Mouse (Mus musculus): ENCODE data around the gene Rhoh. TPM values are rescaled to one million over a fixed set of nuclear protein-coding genes. Genes with fewer than 3 reads are reported as not detected.

The Rhoh gene
- total RNA-seq, 2 experiments from 2014 or later: 0.81 to 1.1 TPM

DNA sequence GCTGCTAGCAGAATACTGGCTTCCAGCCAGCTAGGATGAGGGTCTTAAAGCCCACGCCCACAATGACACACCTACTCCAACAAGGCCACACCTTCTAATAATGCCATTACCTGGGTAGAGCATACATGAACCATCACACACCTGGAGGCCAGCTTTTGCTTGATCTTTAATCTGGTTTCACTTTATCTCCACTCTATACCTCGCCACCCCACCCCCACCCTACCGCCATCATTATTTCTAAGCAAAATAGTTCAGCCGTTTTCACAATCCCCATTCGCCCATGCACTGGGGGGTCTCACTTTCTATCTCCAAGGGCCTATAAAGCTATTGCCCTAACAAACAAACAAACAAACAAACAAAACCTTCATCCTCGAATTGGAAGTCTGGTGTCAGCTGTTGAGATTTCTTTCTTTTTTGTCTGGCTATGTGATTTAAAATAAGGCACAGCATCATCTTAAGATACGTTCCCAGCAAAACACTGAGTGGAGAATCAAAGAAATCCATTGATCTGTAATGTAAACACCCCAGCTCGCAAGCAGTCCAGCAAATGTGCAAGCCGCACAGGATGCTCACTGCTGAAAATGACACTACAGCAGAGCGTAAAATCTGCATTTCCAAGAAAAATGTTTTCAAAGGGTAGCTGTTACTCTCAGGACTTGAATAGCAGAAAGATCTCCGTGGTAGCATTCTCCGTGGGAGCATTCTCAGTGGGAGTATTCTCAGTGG, 59.9 kb downstream of the Rhoh start:
- no peak for DNase-seq (ENCODE audit: extremely low spot score in 1 of 2, low spot score in 1 of 2)

DNA sequence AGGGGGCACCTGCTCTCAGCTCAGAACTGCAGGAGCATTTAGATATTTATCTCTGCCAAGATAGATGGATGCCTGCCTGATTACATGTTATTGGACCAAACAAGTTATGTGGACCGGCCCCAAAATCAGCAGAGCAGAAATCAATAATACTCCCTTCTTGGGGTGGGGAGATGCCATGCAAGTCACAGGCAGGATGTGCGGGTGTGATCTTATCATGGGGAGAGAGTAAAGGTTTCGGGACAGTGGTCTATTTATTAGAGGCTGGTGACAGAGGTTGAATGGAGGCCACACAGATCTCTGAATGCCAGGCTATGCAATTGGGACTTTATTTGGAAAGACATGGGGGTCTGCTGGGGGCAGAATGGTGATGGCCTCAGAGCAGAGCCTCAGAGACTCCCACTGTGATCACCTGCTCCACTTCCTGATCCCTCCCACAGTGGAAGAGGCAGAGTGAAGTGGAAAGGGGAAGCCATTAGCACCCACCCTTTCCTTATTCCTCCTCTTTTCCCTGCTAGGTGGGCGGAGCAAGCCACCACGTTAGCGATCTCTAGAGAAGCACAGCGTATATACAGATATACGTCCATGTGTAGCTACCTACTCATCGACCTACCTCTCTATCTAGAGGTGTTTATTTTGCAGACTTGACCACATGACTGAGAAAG, 60.6 kb downstream of the Rhoh start:
- DNase-seq (ENCODE audit: extremely low spot score in 1 of 2, low spot score in 1 of 2): no peak

DNA sequence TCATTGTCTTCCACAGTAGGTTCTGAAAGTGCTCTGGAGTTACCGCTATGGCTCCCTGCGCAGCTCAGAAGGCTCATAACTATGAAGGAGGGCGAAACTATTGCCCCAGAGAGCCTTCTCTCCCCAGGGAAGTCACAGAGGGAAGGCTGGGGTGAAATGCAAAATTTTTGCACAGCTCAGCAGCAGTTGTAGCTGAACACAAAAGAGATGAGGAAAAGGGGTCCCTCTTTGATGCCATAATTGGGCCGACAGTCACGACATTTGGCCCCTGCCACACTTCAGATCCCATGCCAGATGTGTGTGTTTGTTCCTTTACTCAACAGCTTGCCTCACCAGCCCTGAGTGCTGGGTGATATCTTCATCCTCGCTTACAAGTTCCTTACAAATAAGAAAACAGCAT, 65.7 kb downstream of the Rhoh start:
- DNase-seq (ENCODE audit: extremely low spot score in 1 of 2, low spot score in 1 of 2): no peak

DNA sequence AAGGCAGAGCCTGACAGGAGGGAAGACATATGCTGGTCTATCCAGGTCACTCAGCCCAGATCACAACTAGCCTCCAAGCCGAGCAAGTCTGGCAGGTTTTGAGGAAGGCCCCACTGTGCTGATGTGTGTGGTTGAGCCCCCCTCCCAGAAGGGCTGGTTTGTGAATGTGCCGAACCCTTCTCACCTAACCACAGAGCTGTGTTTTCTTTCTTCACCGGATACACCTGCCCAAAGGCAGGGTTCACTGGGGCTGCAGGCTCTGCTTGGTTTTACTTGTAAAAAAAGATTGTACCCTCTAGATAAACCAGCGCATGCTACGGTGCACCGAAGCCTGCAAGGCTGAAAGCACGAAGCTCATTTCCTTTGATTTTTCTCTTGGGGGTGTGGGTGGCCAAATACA, 68.1 kb downstream of the Rhoh start:
- no peak for DNase-seq (ENCODE audit: extremely low spot score in 1 of 2, low spot score in 1 of 2)

DNA sequence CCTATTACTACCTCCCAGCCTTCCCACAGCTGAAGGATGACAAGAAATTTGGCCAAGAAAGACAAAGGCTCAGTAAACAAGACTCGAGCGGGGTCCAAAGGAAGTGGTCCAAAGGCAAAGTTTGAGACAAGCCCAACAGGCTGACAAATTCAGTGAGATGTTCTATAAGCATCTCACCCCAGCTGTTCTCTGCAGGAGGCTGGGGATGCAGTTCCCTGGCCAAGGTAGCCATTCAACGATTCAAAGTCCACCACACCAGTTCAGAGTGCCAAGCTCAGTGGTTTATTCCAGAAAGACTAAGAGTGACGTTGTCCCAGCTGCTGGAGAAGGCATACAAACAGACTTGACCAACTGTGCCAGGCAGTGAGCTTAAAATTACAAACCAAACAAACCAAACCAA, 69.2 kb downstream of the Rhoh start:
- no peak for DNase-seq (ENCODE audit: extremely low spot score in 1 of 2, low spot score in 1 of 2)

DNA sequence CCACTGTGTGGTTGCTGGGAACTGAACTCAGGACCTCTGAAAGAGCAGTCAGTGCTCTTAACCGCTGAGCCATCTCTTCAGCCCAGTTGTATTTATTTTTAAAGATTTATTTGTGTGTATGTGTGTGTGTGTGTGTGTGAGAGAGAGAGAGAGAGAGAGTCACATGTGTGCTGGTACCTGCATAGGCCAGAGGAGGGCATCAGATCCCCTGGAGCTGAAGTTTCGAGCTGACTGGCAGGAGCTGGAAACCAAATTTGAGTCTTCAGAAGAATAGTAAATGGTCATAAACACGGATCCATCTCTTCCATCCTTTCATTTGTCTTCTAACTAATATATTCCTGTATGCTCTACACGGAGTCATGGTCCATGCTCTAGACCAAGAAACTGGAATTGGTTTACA, 72.2 kb downstream of the Rhoh start:
- no peak for DNase-seq (ENCODE audit: extremely low spot score in 1 of 2, low spot score in 1 of 2)

DNA sequence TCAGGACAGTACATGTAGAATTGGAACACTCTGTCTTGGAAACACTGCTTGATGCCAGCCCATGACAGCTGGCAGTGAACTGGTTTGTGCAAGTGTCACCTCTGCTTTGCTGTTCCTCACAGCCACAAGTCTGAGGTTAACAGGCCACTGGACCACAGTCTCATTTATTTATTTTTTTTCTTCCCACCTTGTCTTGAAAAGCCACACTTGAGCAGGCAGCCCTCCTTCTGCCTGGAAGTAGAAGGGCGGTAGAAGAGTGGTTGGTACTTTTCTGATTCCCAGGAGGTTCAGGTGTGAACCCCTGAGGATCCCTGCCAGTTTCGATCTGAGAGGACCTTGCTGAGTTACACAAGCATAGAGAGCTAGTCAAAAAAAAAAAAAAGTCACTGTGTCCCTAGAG, 72.8 kb downstream of the Rhoh start:
- no peak for DNase-seq (ENCODE audit: extremely low spot score in 1 of 2, low spot score in 1 of 2)

DNA sequence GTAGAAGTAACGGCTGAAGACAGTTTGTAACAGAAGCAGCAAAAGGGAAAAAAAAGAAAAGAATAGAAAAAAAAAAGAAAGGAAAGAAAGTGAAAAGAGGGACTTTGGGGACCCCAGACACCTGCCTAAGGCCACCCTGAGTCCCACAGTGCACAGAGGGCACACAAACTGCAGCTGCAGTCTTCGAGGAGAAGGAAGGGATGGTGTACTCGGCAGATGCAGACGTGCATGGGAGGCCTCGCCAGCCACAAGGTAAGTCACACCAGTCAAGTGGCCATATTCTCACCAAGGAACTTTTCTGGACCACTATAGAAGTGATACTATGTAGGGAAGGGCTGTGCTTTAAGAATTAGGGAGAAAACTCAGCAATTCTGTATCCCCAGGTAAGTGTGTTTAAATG, 73.8 kb downstream of the Rhoh start, which contains the start of gene Chrna9:
Gene Chrna9, plus strand, starts transcription at position 139 of the 400 bp plus-strand sequence.
- no peak for DNase-seq (ENCODE audit: extremely low spot score in 1 of 2, low spot score in 1 of 2)

DNA sequence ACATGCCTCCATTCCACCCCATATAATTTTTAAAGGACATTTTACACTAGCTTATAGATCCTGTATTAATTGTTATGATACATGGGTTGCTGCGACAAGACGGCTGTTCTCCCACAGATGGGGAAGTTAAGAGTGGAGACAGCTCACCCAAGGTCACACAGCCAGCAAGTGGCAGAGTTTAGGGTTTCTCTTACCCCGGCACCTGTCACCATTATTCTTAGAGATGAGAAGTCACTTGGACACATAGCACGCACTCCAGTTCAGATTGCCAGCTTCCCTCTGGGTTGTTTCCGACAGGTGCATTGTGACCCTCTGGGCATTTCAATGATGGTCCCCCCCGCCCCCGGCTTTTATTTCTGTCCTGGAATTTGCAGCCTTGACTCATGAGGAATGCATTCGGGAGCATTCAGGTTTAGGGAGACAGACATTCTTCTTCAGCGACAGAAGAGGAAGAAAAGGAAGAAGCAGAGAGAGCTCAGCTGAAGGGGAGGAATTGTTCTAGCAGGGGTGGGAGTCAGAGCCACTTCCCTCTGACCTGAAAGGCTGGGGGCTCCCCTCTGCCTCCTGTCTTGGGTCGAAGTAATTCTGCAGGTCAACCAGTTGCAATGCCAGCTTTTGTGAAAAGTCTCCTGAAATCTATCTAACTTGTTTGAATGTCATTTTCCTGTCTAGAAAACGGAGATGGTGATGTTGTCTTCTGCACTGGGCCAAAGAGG, 76.2 kb downstream of the Rhoh start:
- no peak for DNase-seq (ENCODE audit: extremely low spot score in 1 of 2, low spot score in 1 of 2)

DNA sequence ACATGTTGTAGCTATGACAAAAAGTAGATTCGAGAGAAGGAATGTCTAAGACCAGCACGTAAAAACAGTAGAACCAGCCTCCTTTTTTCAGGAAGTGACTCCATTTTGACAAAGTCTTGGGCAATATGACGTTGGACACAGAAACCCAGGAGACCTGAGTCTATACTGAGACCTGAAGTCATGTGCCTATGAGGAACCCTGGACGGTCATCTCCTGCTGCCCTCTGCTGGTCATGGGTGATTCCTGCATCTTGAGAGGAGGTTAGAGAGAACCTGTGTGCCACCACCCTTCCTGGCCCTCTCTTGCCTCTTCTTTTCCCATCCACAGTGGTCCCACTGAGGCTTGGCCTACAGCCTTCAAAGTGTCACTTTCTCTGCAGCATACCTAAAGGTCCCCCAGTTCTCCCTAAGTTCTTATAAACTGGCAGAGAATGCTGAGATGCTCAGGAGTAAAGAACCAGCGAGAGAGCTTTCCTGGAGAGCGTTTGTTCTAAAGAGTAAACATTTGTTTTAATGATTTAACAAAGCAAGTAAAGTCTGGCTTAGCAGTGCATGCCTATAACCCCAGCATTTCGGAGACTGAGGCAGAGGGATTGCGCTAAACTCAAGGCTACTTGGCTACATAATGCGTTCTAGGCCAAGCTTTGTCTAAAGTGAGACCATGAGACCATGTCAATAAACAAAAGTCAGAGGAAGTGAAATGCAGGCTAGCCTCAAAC, 77.1 kb downstream of the Rhoh start:
- peak; percentile 72 to 86 for DNase-seq (ENCODE audit: extremely low spot score in 1 of 2, low spot score in 1 of 2)

DNA sequence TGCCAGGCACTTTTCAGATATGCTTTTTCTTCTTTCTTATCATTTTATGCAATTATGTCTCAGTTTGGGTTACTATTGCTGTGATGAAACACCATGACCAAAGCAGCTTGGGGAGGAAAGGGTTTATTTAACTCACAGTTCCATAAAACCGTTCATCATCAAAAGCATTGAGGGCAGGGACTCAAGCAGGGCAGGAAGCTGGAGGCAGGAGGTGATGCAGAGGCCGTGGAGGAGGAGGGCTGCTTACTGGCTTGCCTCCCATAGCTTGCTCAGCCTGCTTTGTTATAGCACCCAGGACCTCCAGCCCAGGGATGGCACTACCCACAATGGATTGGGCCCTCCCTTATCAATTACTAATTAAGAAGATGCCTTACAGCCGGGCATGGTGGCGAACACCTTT, 80.1 kb downstream of the Rhoh start:
- DNase-seq (ENCODE audit: extremely low spot score in 1 of 2, low spot score in 1 of 2): no peak

Other genes with a start within 250 kb of the Rhoh start
- gene Pds5a, start 162.9 kb upstream of the Rhoh start, total RNA-seq (2021): 10 to 100 TPM; 68.3 to 78.2 TPM
- 10 to 100 TPM; 11.4 to 11.5 TPM for gene N4bp2, start 97.7 kb upstream of the Rhoh start, total RNA-seq (2021)
- gene Chrna9, start 73.7 kb downstream of the Rhoh start, total RNA-seq (2021): not detected
- not detected for gene 9130230L23Rik, start 143.1 kb downstream of the Rhoh start, total RNA-seq (2021)

All from layer of hippocampus, postnatal 25 days (tissue).